Mouse (Mus musculus) adrenal gland, adult 18-20 months (tissue): ENCODE results near the gene Tnik. TPM values are rescaled to one million over a fixed set of nuclear protein-coding genes. Genes with fewer than 3 reads are reported as not detected.

Experiments used
- DNase-seq, 2 experiments: peaks; one replicate each; pipeline ENCODE4 v3.0.0; 2021 to 2022; ENCODE audit warnings: low spot score in 2 of 2
- total RNA-seq, 2 experiments: library from RNA; stranded (reverse); gene quantifications; 1 replicate in 1 of 2; 2 replicates in 1 of 2; pipeline ENCODE4 v1.2.3; 2021

The Tnik gene
- total RNA-seq, 2 experiments from 2014 or later: 7.7 to 14.8 TPM

DNA sequence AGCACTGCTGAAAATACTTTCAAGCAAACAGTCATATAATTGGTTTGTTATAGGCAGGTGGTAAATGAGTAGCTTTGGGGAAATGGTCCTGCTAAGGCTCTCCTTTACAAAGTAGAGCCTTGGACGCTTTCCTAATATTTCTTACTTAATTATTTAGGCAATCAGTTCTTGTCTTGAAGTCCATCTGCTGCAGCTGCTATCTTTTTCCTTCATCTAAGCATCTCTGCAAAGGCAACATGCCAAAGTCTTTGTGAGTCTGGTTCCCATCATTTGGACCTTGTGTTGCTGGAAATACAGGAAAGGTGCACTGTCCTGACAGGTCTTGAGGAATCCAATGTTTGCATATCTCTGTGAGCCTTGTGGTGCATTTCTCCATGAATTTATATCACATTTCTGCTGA, 82.9 kb downstream of the Tnik start:
- no peak for DNase-seq

DNA sequence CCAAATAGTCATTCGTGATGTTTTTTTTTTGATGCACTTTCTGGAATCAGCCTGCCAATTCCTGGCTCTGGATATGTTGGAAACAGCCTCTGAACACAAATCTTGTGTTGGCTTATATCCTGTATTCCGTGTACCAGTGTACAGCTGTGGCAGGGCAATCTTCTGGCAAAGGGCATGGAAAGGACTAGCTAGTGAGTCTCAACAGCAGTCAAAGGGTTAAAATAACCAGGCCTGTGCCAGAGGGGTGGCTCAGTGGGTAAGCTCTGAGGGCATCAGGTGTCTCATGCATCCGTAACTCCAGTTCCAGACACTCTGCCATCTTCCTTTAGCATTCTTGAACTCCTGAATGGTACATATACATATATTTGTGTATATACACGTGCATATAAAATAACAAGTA, 83.5 kb downstream of the Tnik start:
- no peak for DNase-seq

DNA sequence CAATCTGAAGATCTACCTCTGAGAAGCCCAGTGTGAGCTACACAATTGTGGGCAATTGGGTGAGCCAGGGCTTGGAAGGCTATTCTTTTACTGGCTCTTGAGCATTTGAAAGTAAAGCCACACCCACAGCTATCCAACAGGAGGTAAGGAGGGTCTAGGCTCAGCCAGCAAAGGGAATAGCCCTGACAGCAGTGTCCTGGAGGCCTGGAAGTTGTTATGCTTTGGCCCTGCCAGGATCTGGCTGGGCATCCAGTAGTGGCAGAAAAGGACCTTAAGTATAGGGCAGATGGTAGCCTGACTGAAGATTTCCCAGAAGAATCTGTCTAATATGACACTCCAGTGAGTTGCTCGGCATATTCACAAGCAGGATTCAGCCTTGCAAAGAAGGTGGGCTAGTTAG, 85.7 kb downstream of the Tnik start:
- no peak for DNase-seq

DNA sequence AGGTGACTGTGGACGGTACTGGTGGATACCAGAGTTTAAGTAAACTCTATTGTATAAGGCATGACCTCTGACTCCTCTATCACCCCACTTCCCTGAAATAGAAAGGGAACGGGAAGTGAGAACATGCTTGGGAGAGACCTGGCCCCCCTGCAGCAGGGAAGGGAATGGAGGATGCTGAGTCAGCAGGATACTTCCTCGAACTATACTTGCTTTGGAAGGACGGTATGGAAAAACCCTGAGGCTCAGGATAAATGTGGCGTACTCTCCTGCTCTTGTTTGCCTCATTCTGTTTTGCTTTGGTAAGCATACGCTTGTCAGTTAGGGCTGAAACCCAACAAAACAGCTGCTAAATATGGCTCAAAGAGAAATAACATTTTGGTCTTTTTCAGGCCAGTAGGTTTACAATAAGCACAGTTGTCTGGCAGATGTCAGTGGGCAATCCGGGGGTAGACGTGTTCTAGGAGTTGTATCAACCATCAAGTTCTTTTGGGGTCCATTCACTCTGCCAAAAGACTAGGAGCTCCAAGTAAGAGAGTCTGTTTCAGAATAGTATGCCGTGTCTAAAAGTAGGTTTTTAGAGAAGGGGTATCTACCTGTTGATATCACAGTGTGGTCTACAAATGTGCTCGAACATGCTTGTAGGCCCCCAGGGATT, 87.3 kb downstream of the Tnik start:
- DNase-seq: no peak

DNA sequence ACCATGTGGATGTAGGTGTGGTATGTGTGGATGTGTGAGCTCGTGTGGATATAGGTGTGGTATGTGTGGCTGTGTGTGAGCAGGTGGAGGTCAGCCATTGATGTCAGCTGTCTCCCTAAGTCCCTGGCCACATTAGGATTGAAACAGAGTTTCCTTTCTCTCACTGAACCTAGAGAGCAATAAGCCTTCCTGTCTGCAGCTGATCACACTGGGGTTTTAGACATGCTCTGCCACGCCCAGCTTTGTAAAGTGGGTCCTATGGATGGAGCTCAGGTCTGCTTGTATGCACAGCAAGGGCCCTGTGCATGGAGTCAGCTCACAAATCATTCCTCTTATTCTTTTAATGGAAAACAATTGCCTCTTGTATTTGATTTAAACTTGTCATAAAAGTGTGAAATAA, 95.4 kb downstream of the Tnik start:
- DNase-seq: no peak

DNA sequence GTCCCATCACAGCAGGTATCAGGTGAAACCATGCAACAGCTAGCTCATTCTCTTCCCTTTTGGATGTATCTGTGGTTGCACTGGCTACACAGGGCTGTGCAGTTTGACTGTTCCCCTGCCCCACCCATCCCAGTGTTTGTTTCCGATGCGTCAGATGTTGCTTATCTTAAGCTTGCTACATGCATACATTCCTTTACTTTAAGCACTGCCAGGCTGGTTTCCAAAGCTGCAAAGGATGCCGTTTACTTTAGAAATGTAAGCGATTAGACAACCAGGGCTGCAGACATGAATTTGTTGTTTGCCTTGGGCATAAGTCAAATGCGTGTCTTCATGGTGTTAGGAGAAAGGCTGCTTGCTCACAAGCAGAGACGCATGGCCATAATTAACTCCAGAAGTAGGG, 96.1 kb downstream of the Tnik start:
- no peak for DNase-seq

DNA sequence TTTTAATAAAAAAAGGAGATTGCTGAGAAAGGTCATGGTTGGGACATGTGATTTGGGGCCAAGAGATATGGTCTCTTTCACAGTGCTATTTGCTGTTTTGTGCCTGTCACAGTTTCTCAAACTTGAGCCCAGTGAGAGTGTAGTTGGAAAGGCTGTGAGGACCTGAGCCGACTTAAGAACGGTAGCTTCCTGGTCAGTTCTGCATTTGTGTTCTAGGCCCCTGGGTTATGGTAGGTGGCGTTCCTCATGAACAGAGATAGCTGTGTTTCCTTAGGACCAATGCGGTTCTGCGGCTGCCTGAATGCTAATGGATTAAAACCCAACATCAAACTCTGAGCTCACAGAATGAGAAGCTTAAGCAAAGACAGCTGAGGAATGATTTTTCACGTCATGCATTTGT, 98.0 kb downstream of the Tnik start:
- DNase-seq: no peak

DNA sequence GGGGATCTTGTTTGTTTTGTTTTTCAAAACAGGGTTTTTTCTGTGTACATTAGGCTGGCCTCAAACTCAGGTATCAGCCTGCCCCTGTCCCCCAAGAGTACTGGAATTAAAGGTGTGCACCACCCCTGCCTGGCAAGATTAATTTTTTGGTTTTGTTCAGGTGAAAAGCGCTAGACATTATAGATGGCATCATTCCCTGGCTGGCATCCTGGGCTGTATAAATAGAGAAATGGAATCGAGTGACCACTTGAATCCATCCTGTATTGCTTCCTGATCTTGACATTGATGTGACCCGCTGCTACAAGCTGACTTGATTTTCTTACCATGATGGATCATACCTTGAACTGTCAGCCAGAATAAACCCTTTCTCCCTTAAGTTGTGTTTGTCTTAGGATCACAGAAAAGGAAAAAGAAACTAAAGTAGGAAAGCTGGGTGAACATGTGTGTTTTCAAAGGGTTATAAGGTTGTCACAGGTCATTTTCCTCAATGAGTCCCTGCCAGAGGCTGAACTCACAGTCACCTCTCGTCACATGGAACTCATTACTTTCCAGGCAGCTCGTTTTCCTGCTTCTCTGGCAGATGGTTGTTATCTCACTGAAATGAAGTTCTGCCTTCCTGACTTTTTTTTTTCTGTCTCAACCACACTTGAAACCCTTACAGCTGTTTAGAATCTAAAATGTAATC, 100.6 kb downstream of the Tnik start:
- no peak for DNase-seq

DNA sequence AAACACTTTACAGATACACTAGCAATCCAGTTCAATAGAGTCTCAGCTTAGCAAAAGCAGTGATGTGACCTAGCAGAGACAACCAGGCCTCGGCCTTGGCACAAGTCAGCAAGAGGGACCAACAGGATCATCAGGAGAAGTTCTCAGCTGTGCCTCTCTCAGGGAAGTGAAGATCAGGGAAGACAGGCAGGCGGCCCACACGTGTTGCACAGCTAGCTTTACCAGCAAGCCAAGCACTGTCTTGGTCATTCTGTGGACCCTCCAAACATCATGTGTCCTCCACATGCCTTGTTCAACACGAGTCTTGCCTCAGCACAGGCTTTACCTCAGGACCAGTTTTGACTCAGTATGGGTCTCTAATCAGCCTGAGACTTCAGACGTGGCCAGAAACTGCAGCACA, 105.7 kb downstream of the Tnik start:
- no peak for DNase-seq

DNA sequence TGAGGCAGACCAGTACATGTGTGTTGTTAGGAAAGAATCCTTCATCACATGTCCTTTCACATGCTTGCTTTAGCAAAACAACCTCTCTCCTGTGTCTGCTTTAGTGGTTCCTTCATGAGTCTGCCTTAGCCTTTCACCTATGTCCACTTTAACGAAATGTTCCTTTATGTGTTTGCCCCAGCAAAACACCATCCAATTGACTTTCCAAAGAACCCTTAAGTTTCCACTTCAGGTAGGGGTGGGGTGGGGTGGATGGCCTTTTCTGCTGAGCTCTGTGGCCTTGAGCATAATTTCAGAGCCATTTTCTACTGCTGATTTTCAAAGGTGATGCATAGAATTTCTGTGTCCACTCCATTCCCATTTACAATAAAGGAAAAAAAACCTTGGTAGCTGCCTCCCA, 106.3 kb downstream of the Tnik start:
- no peak for DNase-seq

DNA sequence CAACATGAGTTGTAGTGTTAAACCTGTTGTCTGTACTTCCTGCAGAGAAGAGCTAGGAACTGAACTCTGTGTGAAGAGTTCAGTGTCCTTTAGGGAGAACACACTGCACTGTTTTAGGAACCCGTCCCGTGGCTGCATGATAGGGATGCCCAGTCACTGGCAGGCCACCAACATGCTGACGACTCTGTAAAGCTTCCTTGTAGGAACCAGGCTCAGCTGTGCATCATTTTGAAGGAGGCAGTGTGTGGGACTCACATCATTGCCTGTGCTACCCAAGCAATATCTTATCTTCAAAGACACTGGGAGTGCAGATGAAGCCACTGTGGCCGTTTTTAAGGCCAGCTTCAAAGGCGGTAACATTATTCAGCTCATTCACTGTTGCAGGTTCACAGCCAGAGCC, 106.7 kb downstream of the Tnik start:
- DNase-seq: no peak

DNA sequence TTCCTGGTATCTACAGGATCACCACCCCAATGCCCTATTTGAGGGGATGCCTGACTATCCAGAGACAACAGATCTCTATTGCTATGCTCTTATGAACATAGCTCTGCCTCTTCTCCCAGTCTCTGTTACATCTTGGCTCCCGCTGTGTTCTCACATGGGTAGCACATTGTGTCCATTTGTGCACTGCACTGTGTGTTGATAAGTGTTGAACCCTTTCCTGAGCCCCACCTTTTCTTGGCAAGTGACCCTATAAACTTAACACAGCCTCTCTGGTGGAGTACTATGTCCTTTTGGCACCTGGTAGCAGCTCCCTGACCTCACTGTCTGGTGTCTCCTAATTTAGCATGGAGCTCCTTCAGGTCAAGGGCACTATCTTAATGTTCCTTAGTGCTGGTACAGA, 108.6 kb downstream of the Tnik start:
- no peak for DNase-seq

DNA sequence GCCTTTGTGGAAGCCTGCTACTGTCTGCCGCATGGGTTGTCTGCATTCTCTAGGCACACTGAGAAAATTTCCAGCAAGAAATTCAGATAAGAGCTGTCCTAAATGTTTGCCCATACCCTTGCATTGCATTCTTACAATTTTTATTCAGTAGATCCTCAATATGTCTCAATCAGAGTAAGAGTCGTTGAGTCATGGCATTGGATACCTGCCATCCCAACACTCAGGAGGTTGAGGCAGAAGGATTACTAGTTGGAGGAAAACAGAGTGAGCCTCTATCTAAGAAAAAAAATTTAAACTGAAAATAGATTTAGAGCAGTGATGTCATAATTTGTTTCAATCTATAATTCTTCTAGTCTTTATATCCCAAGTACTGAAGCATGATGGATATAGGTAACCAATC, 109.4 kb downstream of the Tnik start:
- no peak for DNase-seq

DNA sequence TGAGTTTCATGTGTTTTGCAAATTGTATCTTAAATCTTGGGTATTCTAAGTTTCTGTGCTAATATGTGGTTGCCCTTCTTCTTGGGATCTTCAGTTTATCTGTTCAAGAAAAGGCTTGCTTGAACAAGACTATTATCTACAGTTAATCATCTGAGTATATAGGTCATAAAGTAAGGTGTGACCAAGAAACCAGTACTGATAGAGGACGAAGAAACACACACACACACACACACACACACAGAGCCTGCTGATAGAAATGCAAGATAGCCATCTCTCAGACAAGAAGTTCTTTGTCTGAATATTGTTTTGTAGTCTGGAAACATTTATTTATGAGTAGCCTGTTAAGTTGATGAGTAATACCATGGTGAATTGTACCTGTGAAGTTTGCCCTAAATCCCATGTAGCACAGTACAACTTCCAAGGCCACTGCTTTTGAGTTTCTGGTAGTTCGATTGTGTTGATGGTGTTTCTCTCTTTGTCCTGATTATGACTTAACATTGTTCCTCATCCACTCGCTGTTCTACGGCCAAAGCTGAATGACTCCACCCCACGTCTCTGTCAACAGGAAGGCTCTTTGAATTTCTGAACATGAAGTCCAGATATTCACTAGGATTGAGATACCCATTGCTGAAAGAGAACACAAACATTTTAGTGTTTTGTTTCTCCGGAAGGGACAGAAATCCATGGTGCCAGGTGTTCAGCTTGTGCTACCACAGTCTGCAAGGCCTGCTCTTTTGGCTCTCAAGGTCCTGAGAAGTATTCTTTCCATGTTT, 111.9 kb downstream of the Tnik start:
- no peak for DNase-seq

DNA sequence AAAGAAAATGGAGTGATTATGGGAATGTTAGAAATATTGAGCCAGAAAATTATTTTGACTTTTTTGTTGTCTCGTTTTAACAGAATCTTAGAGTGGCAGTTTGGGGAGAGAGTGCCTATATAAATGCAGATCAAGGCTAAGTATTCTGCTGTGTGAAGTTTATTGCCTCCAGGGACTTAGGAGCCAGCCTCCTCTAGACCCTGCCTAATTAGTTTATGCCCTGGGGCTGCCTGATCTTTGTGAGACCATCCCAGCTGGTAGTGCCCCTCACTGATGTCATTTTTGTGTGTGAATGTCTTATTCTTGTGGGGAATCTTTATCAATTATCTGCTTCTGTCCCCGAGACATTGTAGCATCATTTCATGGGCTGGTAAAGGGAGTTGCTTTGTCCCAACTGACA, 117.2 kb downstream of the Tnik start:
- no peak for DNase-seq

DNA sequence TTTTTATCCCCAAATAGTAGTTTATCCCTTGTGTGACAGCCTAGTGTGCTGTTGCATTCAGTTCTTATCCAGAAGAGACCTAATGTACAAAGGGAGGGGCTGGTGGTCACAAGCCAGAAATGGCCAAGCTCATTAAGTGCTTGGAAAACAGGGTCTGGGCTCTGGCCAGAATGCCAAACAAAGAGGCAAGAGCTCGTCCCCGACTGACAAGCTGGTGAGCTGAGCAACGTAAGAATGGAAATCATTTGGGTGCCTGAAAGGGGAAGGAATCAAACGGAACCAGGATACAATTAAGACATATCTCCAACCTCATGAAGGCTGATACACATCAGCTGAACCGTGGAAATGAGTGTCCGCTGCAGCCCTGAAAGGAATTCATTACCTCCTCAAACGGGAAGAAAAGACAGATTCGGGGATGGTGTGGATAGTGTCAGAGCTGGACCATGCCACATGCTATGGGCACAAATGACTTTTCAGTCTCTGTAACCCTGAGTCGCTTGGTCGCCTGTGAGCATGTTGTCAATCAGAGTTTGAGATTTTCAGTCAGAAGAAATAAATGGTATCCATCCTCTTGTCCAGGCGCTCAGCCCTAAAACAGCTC, 120.6 kb downstream of the Tnik start:
- no peak for DNase-seq

DNA sequence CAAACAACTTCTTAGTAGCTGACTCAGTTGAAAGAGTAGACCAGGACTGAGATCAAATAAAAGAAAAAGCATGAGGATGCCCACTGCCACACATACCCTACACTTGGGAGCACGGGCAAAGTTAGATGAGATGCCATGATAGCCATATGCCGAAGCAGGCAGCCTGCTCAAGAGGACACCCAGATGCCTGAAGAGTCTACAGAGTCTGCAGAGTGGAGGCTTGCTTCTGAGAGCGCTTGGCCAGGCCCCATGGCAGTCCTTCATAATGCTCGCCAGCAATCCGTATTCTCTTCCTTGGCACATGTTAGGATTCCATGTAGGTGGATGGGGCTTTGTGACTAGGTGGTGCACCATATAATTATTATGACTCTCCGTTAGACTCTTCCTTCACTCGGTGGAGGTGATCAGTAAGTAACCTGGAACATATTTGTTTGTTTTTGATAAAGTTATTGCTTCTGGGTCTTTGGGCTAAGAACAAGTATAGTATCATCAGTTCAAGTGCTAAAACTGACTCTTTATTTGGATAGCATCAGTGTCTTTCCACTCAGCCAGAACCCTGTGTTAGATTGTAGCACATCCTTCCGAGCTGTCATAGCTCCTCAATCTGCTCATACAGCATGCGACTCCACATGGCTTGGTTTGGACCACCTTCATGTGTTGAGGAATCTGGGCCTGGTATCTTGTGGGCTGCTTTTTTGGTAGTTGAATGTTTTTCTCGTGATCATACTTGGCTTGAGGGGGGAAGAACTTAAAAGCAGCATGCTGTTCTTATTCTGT, 122.4 kb downstream of the Tnik start:
- DNase-seq: no peak

DNA sequence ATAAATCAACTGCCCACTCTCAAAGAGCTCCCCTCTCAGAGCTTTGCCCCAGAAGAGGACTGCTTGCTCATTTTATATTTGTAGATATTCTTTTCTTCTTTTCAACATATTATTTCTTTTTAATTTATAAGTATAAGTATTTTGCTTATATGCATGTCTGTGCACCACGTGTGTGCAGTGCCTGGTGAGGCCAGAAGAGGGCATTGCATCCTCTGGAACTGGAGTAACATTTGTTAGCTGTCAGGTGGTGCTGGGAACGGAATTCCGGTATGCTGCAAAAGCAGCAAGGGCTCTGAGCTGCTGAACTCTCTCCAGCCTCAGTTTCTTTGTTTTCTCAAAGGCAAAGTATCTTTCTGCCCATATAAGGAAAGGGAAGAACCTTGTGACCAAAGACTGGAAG, 125.5 kb downstream of the Tnik start:
- DNase-seq: no peak

DNA sequence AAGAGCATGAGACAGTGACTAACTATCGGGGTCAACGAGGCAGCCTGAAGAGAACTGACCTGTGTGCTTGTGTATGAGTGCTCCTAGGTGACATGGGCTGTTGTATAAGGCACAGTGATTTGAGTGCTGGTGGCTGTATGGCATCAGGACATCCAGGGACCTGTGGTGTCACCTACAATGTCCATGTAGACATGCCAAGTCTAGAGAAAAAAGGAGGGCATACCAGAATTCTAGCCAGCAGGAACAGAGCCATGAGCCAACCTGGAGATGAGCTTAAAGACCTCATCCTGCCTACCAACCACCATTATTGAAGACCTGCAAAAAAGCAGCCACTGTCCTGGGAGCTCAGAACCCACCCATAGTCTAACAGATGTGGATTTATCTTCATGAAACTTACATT, 127.2 kb downstream of the Tnik start:
- DNase-seq: no peak

DNA sequence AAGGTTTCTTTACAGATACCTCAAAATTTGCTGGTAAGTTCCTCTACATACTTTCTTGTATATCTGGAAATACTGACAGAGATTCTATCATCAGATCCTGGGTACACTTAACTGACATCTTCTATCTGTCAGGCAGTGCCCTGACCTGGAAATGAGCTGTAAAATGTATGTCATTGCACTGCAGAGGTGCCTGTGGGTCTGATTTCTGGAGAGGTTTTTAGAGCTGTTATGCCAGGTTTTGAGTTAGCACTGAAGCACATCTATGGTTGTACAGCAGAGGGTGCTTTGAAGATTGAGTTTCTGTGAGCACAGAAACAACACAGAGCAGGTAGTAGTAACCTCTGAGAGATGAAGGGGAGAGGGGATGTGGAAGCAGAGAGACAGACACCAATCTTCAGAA, 129.5 kb downstream of the Tnik start:
- DNase-seq: no peak

DNA sequence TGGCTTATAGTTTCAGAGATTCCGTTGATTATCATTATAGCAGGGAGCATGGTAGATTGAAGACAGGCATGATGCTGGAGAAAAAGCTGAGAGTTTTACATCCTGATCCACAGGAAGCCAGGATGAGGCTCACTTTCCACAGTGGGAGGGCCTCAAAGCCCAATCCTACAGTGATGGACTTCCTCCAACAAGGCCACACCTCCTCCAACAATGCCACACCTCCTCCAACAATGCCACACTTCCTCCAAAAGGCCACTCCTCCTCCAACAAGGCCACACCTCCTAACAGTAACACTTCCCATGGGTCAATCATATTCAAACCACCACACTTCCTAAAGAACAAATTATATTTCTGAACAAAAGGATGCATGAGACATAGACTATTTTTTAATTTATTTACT, 135.8 kb downstream of the Tnik start:
- no peak for DNase-seq
